Mouse (Mus musculus) embryo, embryonic 11.5 days (tissue): ENCODE data around the gene Psenen.

Source experiments
- DNase-seq: peaks from one replicate; pipeline ENCODE4 v3.0.0-alpha.2; 2012; ENCODE audit warnings: low read depth, low spot score

The Psenen gene

GRCm38 (mm10) chr7:30515003-30515760 lies 48.2 kb downstream of the Psenen start:
- DNase-seq = no peak
